Mouse (Mus musculus) stomach, embryonic 15.5 days (tissue): ENCODE measurements at regions not wholly inside any gene's neighbourhood (a gene's known extent, or its start where the extent isn't known, plus 50 kb on each side); places are given as distances from the start of the nearest gene placed in this dataset.
"Not testable (repeated sequence)": the region's sequence is repeated elsewhere in the genome, so short reads cannot be mapped to it uniquely, and the experiment has no call there.

Experiments
- ATAC-seq: fragments of 200-750 bp; cut with Nextera tagmentation; 2 replicates; pipeline ENCODE4 v1.8.0; 2017; ENCODE audit warnings: low read depth, moderate number of reproducible peaks, moderate TSS enrichment; ENCODE audit not compliant: insufficient read depth, low FRiP score
- H3K27ac ChIP-seq: fragments of 300-500 bp; sonication (generic); 2 replicates; pipeline ENCODE4 v1.5.1; 2015; ENCODE audit warnings: mild to moderate bottlenecking, inconsistent platforms
- H3K27me3 ChIP-seq: fragments of 300-500 bp; sonication (generic); replicated peaks from 2 replicates; pipeline ENCODE4 v1.6.1; 2015; ENCODE audit warnings: inconsistent platforms
- H3K36me3 ChIP-seq: fragments of 300-500 bp; sonication (generic); 2 replicates; pipeline ENCODE4 v1.6.1; 2015; ENCODE audit warnings: inconsistent platforms
- H3K4me1 ChIP-seq: fragments of 300-500 bp; sonication (generic); 2 replicates; pipeline ENCODE4 v1.6.1; 2015; ENCODE audit warnings: inconsistent platforms
- H3K4me2 ChIP-seq: fragments of 300-500 bp; sonication (generic); 2 replicates; pipeline ENCODE4 v1.6.1; 2015; ENCODE audit warnings: mild to moderate bottlenecking, inconsistent platforms
- H3K4me3 ChIP-seq: fragments of 300-500 bp; sonication (generic); replicated peaks from 2 replicates; pipeline ENCODE4 v1.5.1; 2015; ENCODE audit warnings: inconsistent platforms
- H3K9ac ChIP-seq: fragments of 300-500 bp; sonication (generic); 2 replicates; pipeline ENCODE4 v1.6.1; 2015; ENCODE audit warnings: inconsistent platforms
- H3K9me3 ChIP-seq: fragments of 300-500 bp; sonication (generic); 2 replicates; pipeline ENCODE4 v1.6.1; 2016; ENCODE audit warnings: inconsistent platforms
- WGBS: fragments of 180-500 bp; shearing (Covaris S2); methylation state at CpG from one replicate; pipeline ENCODE4 v1.1.7; 2015; 5-methylcytosine and 5-hydroxymethylcytosine counted together

DNA sequence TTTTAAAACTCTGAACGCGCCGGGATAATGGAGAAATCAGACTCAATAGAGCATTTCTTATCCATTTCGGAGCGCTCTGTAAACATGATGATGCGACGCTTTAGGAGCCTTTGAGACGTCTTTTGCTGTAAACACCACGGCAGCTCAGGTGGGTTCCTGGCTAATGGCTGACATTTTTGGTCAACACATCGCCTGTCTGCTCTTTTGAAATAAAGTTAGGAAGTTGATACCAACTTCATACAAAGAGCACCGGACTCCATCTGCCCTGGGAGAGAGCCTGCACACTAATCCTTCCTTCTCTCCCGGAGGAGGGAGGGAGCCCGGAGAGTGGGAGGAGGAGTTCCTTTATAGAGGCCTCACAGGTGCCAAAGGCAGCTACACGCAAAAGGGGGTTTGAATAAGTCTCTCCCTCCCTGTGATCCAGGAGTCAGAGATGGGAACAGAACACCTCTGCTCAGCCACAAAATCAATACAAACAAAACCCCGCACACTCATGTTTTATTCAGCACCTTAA is 63.8 kb upstream of the Srsf6 start:
- Histone ChIP-seq H3K9me3 (no peaks in the 10 kb centered on the region), H3K4me2 (peak overlapping the region; percentile 56)

DNA sequence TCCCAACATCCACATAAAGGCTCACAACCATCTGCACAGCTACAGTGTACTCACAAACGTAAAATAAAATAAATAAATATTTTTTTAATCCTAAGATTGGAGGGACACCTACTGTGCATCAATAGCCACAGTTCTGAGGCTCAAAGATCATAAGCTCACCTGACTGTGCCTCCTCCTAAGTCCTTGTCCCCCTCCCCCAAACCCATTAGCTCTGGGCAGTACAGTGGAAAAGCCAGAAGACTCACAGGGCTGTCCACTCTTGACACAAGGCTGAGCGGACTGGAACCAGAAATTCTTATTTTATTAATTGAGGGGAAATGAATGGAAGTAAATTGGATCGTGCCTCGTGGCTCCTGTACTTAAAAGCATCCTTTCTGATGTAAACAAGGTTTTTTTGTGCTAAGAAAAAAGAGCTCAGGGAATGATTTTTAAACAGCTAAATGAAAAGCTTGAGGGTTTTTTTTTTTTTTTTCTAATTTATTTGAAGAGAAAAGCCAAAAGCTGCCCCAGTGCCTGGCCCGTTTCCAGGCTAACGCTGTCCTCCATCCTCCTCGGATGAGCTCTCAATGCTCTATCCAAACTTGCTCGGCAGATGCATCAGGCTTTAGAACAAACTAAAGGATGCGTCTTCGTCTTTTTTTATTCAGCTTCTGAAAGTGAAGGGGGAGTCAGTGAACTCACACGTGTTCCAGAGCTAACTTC is 64.6 kb upstream of the Srsf6 start:
- Histone ChIP-seq H3K27ac (no peak overlapping the region), H3K4me1 (no peaks in the 10 kb centered on the region), H3K4me2 (peak overlapping the region; percentile 56), H3K9me3 (no peaks in the 10 kb centered on the region), H3K27me3 (no peaks in the 10 kb centered on the region), H3K9ac (no peak overlapping the region), H3K4me3 (peak overlapping the region; percentile 21; the same call in 1 of the 2 replicates), H3K36me3 (no peaks in the 10 kb centered on the region)
- WGBS: 16% methylated on average over 11 of the region's 11 CpGs
- ATAC-seq: no peak

More for the DNA sequence above, 63.8 kb upstream of the Srsf6 start:
- ATAC-seq: no peak
- 5% methylated on average over 15 of the region's 15 CpGs for WGBS
- Histone ChIP-seq H3K36me3 (no peaks in the 10 kb centered on the region), H3K4me3 (peak overlapping the region; percentile 21), H3K27me3 (no peaks in the 10 kb centered on the region), H3K27ac (no peak overlapping the region), H3K4me1 (no peaks in the 10 kb centered on the region), H3K9ac (no peak overlapping the region)

DNA sequence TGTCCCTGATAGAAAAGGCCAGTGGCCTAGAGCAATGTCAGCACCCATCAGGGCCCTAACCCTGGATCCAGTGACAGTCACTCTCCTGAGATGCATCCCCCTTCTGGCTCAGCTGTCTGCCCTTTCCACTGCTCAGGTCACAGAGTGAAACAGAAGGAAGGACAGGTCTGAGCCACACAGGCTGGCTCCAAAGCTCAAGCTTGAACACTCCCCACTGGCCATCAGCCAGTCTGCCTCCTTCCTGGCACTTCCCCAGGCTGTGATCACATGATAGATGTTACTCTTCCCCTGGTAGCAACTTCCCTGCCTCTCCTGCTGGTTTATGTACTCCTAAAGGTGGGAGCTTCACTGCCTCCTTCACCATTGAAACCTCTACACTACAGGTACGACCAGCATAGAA is 66.8 kb upstream of the Srsf6 start:
- H3K36me3 ChIP-seq: no peaks in the 10 kb centered on the region
- H3K4me2 ChIP-seq: no peak overlapping the region
- no peaks in the 10 kb centered on the region for H3K27me3 ChIP-seq
- no peaks in the 10 kb centered on the region for H3K9me3 ChIP-seq
- H3K4me1 ChIP-seq: no peaks in the 10 kb centered on the region
- H3K9ac ChIP-seq: no peak overlapping the region
- WGBS: 56% methylated on average over 1 of the region's 1 CpGs
- ATAC-seq: no peak
- no peak overlapping the region for H3K27ac ChIP-seq
- H3K4me3 ChIP-seq: no peak overlapping the region

DNA sequence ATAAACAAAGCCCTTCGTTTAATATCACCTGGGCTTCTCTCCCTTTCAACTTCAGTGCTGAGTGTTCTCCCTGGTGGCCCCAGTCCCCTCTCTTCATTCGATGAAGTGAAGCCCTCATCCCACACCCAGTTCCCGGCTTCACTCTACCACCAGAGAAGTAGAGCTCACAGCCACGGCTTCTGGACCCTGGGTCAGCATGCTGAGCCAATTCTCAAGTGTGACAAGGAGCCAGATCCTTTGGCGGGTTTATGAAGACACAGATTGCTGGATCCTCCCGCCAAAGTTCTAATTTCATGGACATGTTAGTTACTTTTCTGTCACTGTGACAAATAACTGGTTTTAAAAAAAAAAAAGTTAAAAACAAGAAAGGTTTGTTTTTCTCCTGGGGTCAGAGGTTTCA is 76.7 kb upstream of the Srsf6 start:
- Histone ChIP-seq H3K36me3 (no peaks in the 10 kb centered on the region), H3K27ac (no peak overlapping the region), H3K4me1 (no peaks in the 10 kb centered on the region), H3K4me2 (no peak overlapping the region), H3K27me3 (no peaks in the 10 kb centered on the region), H3K9ac (no peak overlapping the region), H3K4me3 (no peak overlapping the region), H3K9me3 (no peaks in the 10 kb centered on the region)
- no peak for ATAC-seq
- 60% methylated on average over 6 of the region's 6 CpGs for WGBS

DNA sequence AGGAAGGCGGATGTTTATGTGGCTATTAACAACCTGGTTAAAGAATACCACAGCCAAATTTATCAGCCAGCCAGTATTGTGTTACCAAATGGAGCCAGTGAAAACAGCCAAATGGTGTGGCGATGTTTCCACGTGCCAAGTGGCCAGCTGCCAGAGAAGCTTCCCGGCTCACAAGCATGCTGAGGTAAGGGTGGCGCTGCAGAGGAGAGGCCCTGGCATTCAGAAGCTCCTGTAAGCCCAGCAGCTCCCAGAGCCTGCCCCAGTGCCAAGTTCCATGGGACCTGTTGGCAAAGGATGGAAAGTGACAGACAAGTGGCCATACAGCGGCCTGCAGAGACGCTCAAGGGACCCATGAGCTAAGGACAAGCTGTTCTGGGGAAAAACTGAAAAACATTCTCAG is 77.8 kb upstream of the Srsf6 start:
- Histone ChIP-seq H3K36me3 (no peaks in the 10 kb centered on the region), H3K27ac (no peak overlapping the region), H3K27me3 (no peaks in the 10 kb centered on the region), H3K4me2 (no peak overlapping the region), H3K4me3 (no peak overlapping the region), H3K9ac (no peak overlapping the region), H3K9me3 (no peaks in the 10 kb centered on the region), H3K4me1 (no peaks in the 10 kb centered on the region)
- 73% methylated on average over 7 of the region's 7 CpGs for WGBS
- no peak for ATAC-seq

DNA sequence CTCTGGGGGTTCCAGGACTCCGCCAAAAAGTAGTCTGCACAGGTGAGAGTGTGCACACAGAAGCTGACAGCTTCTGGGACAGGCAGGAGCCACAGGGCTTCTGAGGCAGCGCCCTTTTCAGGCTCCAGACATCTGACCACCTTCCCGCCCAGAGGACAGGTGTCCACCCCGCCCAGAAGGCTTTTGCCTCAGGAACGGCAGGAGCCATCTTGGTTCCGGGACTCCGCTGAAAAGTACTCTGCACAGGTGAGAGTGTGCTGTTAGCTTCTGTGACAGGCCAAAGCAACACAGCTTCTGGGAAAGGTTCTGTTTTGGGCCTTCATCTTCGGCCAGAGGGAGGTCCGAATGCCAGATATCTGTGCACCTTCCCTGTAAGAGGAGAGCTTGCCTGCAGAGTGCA is 89.6 kb upstream of the Srsf6 start:
- not testable (repeated sequence) for H3K9ac ChIP-seq, H3K27me3 ChIP-seq, ATAC-seq, H3K9me3 ChIP-seq, H3K36me3 ChIP-seq, H3K4me1 ChIP-seq, H3K4me3 ChIP-seq, H3K4me2 ChIP-seq, H3K27ac ChIP-seq
- 89% methylated on average over 9 of the region's 9 CpGs for WGBS

DNA sequence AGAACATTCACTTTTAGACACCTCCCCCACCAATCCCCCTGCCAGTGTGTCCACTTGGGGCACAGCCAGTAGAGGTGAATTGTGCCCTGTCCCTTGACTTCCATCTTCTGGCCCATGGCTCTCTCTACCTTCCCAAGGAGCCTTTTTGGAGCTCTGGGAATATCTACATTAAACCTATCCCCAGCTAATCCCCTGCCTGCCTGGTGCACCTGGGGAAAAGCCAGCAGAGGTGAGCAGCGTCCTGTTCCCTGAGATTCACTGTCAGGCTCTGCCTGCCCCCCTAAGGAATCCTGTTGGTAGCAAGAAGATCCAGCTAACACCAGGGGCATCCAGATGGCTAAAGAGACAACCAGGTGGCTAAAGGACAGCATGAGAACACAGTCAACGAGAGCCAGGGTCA is 93.6 kb upstream of the Srsf6 start:
- WGBS: 68% methylated on average over 2 of the region's 2 CpGs

DNA sequence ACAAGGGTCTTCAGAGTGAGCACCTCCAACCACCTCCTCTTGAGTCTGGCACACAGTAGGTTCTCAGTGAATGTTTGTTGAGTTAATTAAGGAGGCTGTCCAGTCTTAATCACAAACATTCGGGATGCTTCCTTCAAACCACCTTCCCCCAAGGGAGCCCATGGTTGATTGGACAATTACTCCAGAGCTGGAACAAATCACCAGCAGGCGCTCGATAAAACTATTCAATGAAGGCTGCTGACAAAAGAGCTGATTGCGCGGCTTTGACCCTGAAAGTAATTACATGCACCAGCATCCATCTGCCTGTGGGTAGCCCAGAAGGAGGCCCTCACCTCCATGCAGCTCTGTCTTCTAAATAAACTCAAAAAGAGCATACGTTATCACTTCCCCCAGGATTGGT is 97.6 kb upstream of the Srsf6 start:
- no peak overlapping the region for H3K4me3 ChIP-seq
- H3K9me3 ChIP-seq: no peaks in the 10 kb centered on the region
- H3K9ac ChIP-seq: no peak overlapping the region
- no peak overlapping the region for H3K4me2 ChIP-seq
- no peak overlapping the region for H3K27ac ChIP-seq
- H3K4me1 ChIP-seq: no peaks in the 10 kb centered on the region
- WGBS: 79% methylated on average over 6 of the region's 6 CpGs
- ATAC-seq: no peak
- no peaks in the 10 kb centered on the region for H3K27me3 ChIP-seq
- no peaks in the 10 kb centered on the region for H3K36me3 ChIP-seq

More for the DNA sequence above, 93.6 kb upstream of the Srsf6 start:
- H3K27ac ChIP-seq: no peak overlapping the region
- H3K36me3 ChIP-seq: no peaks in the 10 kb centered on the region
- ATAC-seq: no peak
- H3K9me3 ChIP-seq: no peaks in the 10 kb centered on the region
- H3K4me2 ChIP-seq: no peak overlapping the region
- H3K9ac ChIP-seq: no peak overlapping the region
- no peaks in the 10 kb centered on the region for H3K4me1 ChIP-seq
- no peak overlapping the region for H3K4me3 ChIP-seq
- no peaks in the 10 kb centered on the region for H3K27me3 ChIP-seq

DNA sequence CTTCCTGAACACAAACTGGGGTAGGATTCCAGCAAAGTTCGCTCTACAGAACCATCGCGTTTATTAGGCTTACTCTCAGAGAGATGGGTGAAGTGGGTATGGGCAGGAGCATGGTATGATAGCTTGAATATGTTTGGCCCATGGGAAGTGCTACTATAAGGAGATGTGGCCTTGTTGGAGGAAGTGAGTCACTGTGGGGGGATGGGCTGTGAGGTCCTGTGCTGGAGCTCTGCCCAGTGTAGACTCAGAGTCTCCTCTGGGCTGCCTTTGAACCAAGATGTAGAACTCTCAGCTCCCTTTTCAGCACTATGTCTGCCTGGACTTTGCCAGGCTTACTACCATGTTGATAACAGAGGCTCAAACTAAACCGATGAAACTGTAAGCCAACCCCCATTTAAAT is 112.5 kb upstream of the Srsf6 start:
- H3K4me3 ChIP-seq: no peak overlapping the region
- H3K4me2 ChIP-seq: no peak overlapping the region
- no peak for ATAC-seq
- WGBS: 91% methylated on average over 4 of the region's 4 CpGs
- no peaks in the 10 kb centered on the region for H3K27me3 ChIP-seq
- H3K9me3 ChIP-seq: no peaks in the 10 kb centered on the region
- no peak overlapping the region for H3K27ac ChIP-seq
- no peak overlapping the region for H3K9ac ChIP-seq
- H3K36me3 ChIP-seq: no peaks in the 10 kb centered on the region
- H3K4me1 ChIP-seq: no peaks in the 10 kb centered on the region

DNA sequence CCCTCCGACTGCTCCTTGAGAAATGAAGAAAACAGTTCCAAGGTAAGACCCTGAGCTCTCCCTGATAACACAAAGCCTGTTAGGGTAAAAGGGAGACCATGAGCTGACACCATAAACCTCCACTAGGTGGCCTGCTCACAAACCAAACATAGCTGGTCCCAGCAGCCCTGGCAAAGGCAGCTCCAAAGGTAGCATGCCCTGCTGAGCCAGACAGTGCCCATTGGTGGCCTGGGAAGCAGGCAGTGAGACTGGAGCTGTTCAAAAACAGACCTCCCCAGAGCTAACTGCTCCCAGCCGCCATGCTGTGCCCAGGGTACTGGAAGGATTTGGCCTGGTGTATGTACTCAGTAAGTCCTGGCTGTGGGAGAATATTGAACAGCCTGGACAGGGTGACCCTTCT is 117.1 kb upstream of the Srsf6 start:
- Histone ChIP-seq H3K4me2 (no peak overlapping the region), H3K36me3 (no peaks in the 10 kb centered on the region), H3K9ac (no peak overlapping the region), H3K9me3 (no peaks in the 10 kb centered on the region), H3K4me3 (no peak overlapping the region), H3K27ac (no peak overlapping the region), H3K4me1 (no peaks in the 10 kb centered on the region), H3K27me3 (no peaks in the 10 kb centered on the region)
- WGBS: 60% methylated on average over 2 of the region's 2 CpGs
- ATAC-seq: peak; percentile 18; the same call in 1 of the 2 replicates

DNA sequence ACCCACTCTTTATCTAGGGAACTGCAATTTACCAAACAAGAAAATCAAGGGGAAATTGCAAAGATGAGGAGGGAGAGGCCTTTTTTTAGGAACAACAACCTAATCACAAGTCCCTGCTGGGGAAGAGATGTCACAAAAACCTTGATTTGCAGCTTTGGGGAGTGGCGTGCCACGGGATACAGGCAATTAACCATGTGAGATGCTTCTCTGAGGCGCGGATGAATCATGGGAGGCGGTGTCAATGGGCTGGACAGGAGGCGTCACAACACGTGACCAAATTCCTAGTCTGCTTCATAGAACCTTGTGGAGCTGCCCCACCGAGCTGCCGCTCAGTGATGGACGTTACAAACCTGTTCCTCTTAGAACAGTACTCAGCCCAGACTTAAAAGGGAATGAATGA is 123.6 kb upstream of the Srsf6 start:
- Histone ChIP-seq H3K4me2 (no peak overlapping the region), H3K36me3 (no peaks in the 10 kb centered on the region), H3K4me1 (no peaks in the 10 kb centered on the region), H3K27me3 (no peaks in the 10 kb centered on the region), H3K4me3 (no peak overlapping the region), H3K9ac (no peak overlapping the region), H3K9me3 (no peaks in the 10 kb centered on the region), H3K27ac (no peak overlapping the region)
- ATAC-seq: no peak
- WGBS: 86% methylated on average over 10 of the region's 10 CpGs

DNA sequence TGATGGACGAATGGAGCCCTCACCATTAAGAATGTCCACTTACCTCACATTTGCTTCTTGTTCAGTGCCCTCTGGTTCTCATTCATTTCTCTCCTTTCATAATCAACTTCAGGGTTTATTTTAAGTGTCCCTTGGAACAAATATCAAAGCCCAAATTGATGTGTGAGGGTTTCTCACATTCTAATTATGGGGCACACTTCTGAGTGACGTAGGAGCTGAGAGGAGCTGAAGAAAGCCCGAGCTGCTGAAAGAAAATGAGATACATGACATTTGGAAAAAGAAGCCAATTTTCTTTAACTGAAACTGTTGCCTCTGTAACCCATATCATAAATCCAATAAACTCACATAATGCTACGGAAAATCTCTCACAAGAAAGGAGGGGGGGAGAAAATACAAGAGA is 134.8 kb upstream of the Srsf6 start:
- Histone ChIP-seq H3K4me3 (no peak overlapping the region), H3K9ac (no peak overlapping the region), H3K36me3 (no peaks in the 10 kb centered on the region), H3K27me3 (no peaks in the 10 kb centered on the region), H3K4me1 (no peaks in the 10 kb centered on the region), H3K9me3 (no peaks in the 10 kb centered on the region), H3K27ac (no peak overlapping the region), H3K4me2 (no peak overlapping the region)
- ATAC-seq: no peak
- WGBS: 49% methylated on average over 4 of the region's 4 CpGs

DNA sequence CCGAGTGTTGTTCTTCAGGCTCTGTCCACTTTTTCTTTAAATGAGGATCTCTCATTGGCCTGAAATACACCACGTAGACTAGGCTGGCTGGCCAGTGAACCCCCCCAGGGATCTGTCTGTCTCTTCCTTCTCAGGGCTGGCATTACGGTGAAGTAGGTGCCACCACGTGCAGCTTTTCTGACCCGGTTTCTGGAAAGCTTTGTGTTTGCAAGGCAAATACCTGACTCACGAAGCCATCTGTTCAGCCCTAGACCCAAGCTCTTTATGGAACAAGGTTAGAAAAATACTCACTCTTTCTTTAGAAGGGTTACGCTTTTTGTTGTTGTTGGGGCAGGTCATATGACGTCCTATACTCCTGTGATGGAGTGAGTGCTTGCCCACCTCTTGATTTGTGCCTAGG is 133.3 kb upstream of the Ptprt start:
- Histone ChIP-seq H3K9me3 (no peaks in the 10 kb centered on the region), H3K4me1 (no peaks in the 10 kb centered on the region), H3K36me3 (no peaks in the 10 kb centered on the region), H3K27me3 (no peaks in the 10 kb centered on the region), H3K27ac (no peak overlapping the region), H3K4me2 (no peak overlapping the region), H3K4me3 (no peak overlapping the region), H3K9ac (no peak overlapping the region)
- 85% methylated on average over 8 of the region's 8 CpGs for WGBS
- no peak for ATAC-seq
